Mouse (Mus musculus): ENCODE measurements around the gene Olfr1448.
"Not testable (repeated sequence)": the region's sequence is repeated elsewhere in the genome, so short reads cannot be mapped to it uniquely, and the experiment has no call there.

Olfr1448 gene

DNA sequence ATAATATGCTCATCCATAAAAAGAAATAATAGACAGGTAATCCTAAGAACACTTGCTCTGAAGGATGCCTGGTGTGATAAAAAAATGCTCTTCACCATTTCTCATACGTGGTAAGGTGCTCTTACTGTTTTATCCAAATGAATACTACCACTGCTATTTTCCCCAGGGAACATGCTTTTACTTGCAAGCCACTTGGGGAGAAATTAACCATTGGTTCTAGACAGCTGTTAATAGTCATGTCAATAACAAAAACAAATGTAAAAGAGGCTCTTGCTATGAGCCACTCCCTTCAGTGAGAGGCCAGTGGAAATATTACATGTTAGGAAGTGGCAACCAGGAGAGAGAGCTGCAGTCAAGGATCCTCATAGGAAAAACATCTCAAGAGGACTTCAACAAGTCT lies at the start of gene Olfr1448:
Gene Olfr1448, minus strand, starts transcription at position 101 of the 400 bp plus-strand sequence.
- DNase-seq (ENCODE audit: low spot score) = no peak

DNA sequence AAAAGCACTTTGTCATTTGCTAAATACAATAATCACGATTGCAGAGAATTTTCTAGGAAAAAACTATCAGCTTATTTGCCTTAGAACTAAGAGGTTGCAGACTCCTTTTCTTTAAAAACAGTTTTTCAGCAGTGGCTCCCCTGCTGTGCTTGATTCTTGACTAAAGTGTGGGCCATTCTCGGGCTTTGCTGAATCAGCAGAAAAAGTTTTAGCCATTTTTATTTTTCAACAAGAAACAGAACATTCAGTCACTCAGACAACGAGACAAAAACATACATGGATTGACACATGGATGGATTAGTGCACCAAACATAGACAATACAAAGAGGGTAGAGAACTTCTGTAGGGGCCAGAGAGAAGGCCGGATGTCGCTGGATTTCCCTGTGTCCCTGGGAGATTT lies 45.9 kb upstream of the Olfr1448 start:
- not testable (repeated sequence) for DNase-seq (ENCODE audit: low spot score)

DNA sequence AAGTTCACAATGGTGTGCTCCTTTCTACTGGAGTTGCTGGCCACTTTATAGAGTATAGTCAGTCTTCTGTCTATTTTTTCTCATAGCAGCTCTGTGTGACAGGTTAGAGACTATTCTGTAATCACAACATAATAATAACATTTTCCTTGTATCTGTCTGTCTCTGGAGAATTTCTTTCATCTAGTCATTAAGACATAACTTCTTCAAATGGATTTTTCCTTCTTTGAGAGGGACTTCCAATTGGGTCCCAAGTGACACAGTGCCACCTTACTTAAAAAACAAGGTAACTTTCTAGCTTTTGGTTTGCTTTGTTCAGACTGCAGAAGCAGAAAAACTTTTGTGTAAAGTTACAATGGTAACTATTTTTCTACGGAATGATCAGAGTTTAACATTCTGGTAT lies 25.7 kb upstream of the Olfr1448 start, which contains the start of gene Olfr1450:
Gene Olfr1450, plus strand, starts transcription at position 301 of the 400 bp plus-strand sequence.
- no peak for DNase-seq (ENCODE audit: low spot score)

DNA sequence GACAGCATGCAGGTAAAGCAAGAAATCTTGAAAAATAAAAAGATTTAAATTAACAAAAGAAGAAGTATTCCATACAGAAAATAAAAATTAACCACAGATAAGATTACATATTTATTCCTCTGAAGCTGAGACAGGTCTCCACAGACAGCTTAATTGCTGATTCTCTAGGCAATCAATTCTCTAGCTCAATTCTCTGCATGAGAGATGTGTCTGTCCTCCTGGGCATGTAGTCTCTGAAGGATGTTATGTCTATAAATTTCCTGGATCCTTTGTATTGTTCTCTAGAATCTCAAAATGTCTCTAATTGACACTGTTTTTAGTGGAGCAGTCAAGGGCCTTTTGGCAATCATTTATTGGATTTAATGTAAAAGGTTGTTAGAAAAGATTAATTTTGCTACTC lies 6.3 kb upstream of the Olfr1448 start, which contains the start of gene Olfr1449:
Gene Olfr1449, plus strand, starts transcription at position 301 of the 400 bp plus-strand sequence.
- DNase-seq (ENCODE audit: low spot score) = no peak

GRCm38 (mm10) chr19:12903643-12904042 lies 20.6 kb downstream of the Olfr1448 start, which contains the start of gene Olfr1447:
Gene Olfr1447 (minus strand): TSS chr19:12903743.
- DNase-seq (ENCODE audit: low spot score) = no peak

DNA sequence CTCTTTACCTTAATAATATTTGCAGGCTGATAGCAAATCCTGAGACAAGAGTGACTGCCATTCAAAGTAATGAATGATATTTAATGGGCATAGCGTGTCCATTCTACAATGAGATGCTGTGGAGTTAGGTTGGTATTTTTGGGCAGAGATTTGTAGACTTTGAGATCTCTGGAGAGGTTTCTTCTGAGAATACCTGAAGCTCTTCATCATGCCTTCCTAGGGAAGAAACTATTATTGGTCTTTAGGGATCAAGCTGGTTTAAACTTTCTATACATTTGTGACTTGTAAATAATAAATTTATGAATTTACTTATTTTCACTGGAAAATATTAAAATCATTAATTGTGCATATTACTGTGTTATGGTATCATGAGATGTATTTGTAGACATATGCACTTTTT lies 30.8 kb downstream of the Olfr1448 start, which contains the start of gene Olfr1446:
Gene Olfr1446, minus strand, starts transcription at position 101 of the 400 bp plus-strand sequence.
- DNase-seq (ENCODE audit: low spot score) = no peak

- DNase-seq (ENCODE audit: low spot score) = no peak
Observed at GRCm38 (mm10) chr19:12883555-12883954, 40.7 kb downstream of the Olfr1448 start, which contains the start of gene Olfr1445. Gene Olfr1445 (plus strand): TSS chr19:12883855.

All from ovary, postnatal 36 days (tissue).